Mouse (Mus musculus): ENCODE measurements around the gene Adamts2. TPM values are rescaled to one million over a fixed set of nuclear protein-coding genes. Genes with fewer than 3 reads are reported as not detected.
A peak's percentile ranks its signal among the peaks of the same experiment; 100 is the strongest.

Gene Adamts2
- total and polyA plus RNA-seq, 2 experiments from 2014 or later = 4.9 to 12.7 TPM

GRCm38 (mm10) chr11:50847047-50847446, 245.2 kb downstream of the Adamts2 start:
- Histone ChIP-seq H3K9ac (replicated peaks; ENCODE audit: low read length, poor library complexity, severe bottlenecking) (no peak overlapping the region), H3K36me3 (ENCODE audit: insufficient read depth, low read length) (no peaks in the 10 kb centered on the region), H3K27ac (ENCODE audit: low read depth, low read length) (no peak overlapping the region), H3K27me3 (ENCODE audit: insufficient read depth, low read length) (peaks cover 35% of the 10 kb centered on the region), H3K9me3 (ENCODE audit: low read length) (no peaks in the 10 kb centered on the region), H3K4me3 (ENCODE audit: low read depth, low read length) (no peak overlapping the region), H3K4me1 (ENCODE audit: insufficient read depth, low read length) (peaks cover 13% of the 10 kb centered on the region), H3K4me2 (ENCODE audit: low read depth, low read length, poor library complexity, severe bottlenecking) (no peak overlapping the region)
- ATAC-seq (ENCODE audit: low FRiP score) = no peak
- peak; percentile 70 for TF ChIP-seq CTCF (IDR thresholded peaks at IDR 0.05)
- DNase-seq (ENCODE audit: low spot score) = peak; percentile 34
- 80% methylated on average over 5 of the region's 5 CpGs for WGBS

GRCm38 (mm10) chr11:50848520-50849137, 246.7 kb downstream of the Adamts2 start:
- Histone ChIP-seq H3K9me3 (ENCODE audit: low read length) (no peaks in the 10 kb centered on the region), H3K4me2 (ENCODE audit: low read depth, low read length, poor library complexity, severe bottlenecking) (no peak overlapping the region), H3K27ac (ENCODE audit: low read depth, low read length) (no peak overlapping the region), H3K4me1 (ENCODE audit: insufficient read depth, low read length) (peaks cover 13% of the 10 kb centered on the region), H3K4me3 (ENCODE audit: low read depth, low read length) (no peak overlapping the region), H3K27me3 (ENCODE audit: insufficient read depth, low read length) (peaks cover 49% of the 10 kb centered on the region), H3K36me3 (ENCODE audit: insufficient read depth, low read length) (no peaks in the 10 kb centered on the region), H3K9ac (replicated peaks; ENCODE audit: low read length, poor library complexity, severe bottlenecking) (no peak overlapping the region)
- DNase-seq (ENCODE audit: low spot score) (no peak), ATAC-seq (ENCODE audit: low FRiP score) (no peak)
- TF ChIP-seq CTCF (IDR thresholded peaks at IDR 0.05) = no peak
- 31% methylated on average over 3 of the region's 3 CpGs for WGBS

- Histone ChIP-seq H3K27ac (ENCODE audit: low read depth, low read length) (no peak overlapping the region), H3K4me2 (ENCODE audit: low read depth, low read length, poor library complexity, severe bottlenecking) (no peak overlapping the region), H3K9ac (replicated peaks; ENCODE audit: low read length, poor library complexity, severe bottlenecking) (no peak overlapping the region), H3K4me1 (ENCODE audit: insufficient read depth, low read length) (peaks cover 13% of the 10 kb centered on the region), H3K36me3 (ENCODE audit: insufficient read depth, low read length) (no peaks in the 10 kb centered on the region), H3K27me3 (ENCODE audit: insufficient read depth, low read length) (peaks cover 49% of the 10 kb centered on the region), H3K9me3 (ENCODE audit: low read length) (no peaks in the 10 kb centered on the region), H3K4me3 (ENCODE audit: low read depth, low read length) (no peak overlapping the region)
- DNase-seq (ENCODE audit: low spot score) (no peak), ATAC-seq (ENCODE audit: low FRiP score) (no peak)
- TF ChIP-seq CTCF (IDR thresholded peaks at IDR 0.05) = no peak
- WGBS = 9% methylated on average over 10 of the region's 10 CpGs
Observed at GRCm38 (mm10) chr11:50849310-50849709, 247.4 kb downstream of the Adamts2 start.

GRCm38 (mm10) chr11:50850177-50850735, 248.4 kb downstream of the Adamts2 start, which contains the start of gene Grm6:
TSS of gene Grm6 (plus strand) at chr11:50850685.
- ATAC-seq (ENCODE audit: low FRiP score) (no peak), DNase-seq (ENCODE audit: low spot score) (no peak)
- 2% methylated on average over 11 of the region's 11 CpGs for WGBS
- no peak for TF ChIP-seq CTCF (IDR thresholded peaks at IDR 0.05)
- H3K4me1 ChIP-seq (ENCODE audit: insufficient read depth, low read length) = peaks cover 13% of the 10 kb centered on the region
- H3K27ac ChIP-seq (ENCODE audit: low read depth, low read length) = no peak within 1 kb of the TSS
- no peak within 1 kb of the TSS; the same call in 1 of the 2 replicates for H3K9ac ChIP-seq (replicated peaks; ENCODE audit: low read length, poor library complexity, severe bottlenecking)
- peak within 1 kb of the TSS; percentile 49 for H3K4me3 ChIP-seq (ENCODE audit: low read depth, low read length)
- H3K36me3 ChIP-seq (ENCODE audit: insufficient read depth, low read length) = no peaks in the 10 kb centered on the region
- H3K4me2 ChIP-seq (ENCODE audit: low read depth, low read length, poor library complexity, severe bottlenecking) = peak within 1 kb of the TSS; percentile 94
- no peaks in the 10 kb centered on the region for H3K9me3 ChIP-seq (ENCODE audit: low read length)
- peaks cover 49% of the 10 kb centered on the region for H3K27me3 ChIP-seq (ENCODE audit: insufficient read depth, low read length)

GRCm38 (mm10) chr11:50850989-50851601, 249.2 kb downstream of the Adamts2 start:
- H3K4me2 ChIP-seq (ENCODE audit: low read depth, low read length, poor library complexity, severe bottlenecking) = peak overlapping the region; percentile 94
- no peaks in the 10 kb centered on the region for H3K9me3 ChIP-seq (ENCODE audit: low read length)
- DNase-seq (ENCODE audit: low spot score) = no peak
- under 1% methylated on average over 59 of the region's 72 CpGs for WGBS
- no peak for TF ChIP-seq CTCF (IDR thresholded peaks at IDR 0.05)
- H3K9ac ChIP-seq (replicated peaks; ENCODE audit: low read length, poor library complexity, severe bottlenecking) = no peak overlapping the region; the same call in 1 of the 2 replicates
- no peak overlapping the region for H3K27ac ChIP-seq (ENCODE audit: low read depth, low read length)
- H3K4me1 ChIP-seq (ENCODE audit: insufficient read depth, low read length) = peaks cover 13% of the 10 kb centered on the region
- peak; percentile 23; the same call in 1 of the 2 replicates for ATAC-seq (ENCODE audit: low FRiP score)
- peak overlapping the region; percentile 49 for H3K4me3 ChIP-seq (ENCODE audit: low read depth, low read length)
- peaks cover 49% of the 10 kb centered on the region for H3K27me3 ChIP-seq (ENCODE audit: insufficient read depth, low read length)
- H3K36me3 ChIP-seq (ENCODE audit: insufficient read depth, low read length) = no peaks in the 10 kb centered on the region

Other genes starting within 250 kb of the Adamts2 start
- gene Cby3, start 247.6 kb upstream of the Adamts2 start, total RNA-seq (2014; rRNA removed) = 0.71 TPM in 1 of 2 replicates, not detected in the other
- gene Cby3, start 247.6 kb upstream of the Adamts2 start, polyA plus RNA-seq (2015; fragmentation: Nextera tagmentation; extraction: Ambion mirVana) = 0.92 and 1.8 TPM in 2 replicates
- 215 and 300 TPM in 2 replicates for gene Hnrnph1, start 225.1 kb upstream of the Adamts2 start, total RNA-seq (2014; rRNA removed)
- gene Hnrnph1, start 225.1 kb upstream of the Adamts2 start, polyA plus RNA-seq (2015; fragmentation: Nextera tagmentation; extraction: Ambion mirVana) = 262 and 273 TPM in 2 replicates
- gene Rufy1, start 171.0 kb upstream of the Adamts2 start, total RNA-seq (2014; rRNA removed) = 11.3 and 21.8 TPM in 2 replicates
- 19.9 and 20.6 TPM in 2 replicates for gene Rufy1, start 171.0 kb upstream of the Adamts2 start, polyA plus RNA-seq (2015; fragmentation: Nextera tagmentation; extraction: Ambion mirVana)
- gene Zfp354c, start 225.6 kb downstream of the Adamts2 start, total RNA-seq (2014; rRNA removed) = 41.9 and 44.6 TPM in 2 replicates
- gene Zfp354c, start 225.6 kb downstream of the Adamts2 start, polyA plus RNA-seq (2015; fragmentation: Nextera tagmentation; extraction: Ambion mirVana) = 34.1 and 38.3 TPM in 2 replicates
- gene Zfp879, start 239.5 kb downstream of the Adamts2 start, total RNA-seq (2014; rRNA removed) = 2.7 and 4.1 TPM in 2 replicates
- 1.2 and 1.4 TPM in 2 replicates for gene Zfp879, start 239.5 kb downstream of the Adamts2 start, polyA plus RNA-seq (2015; fragmentation: Nextera tagmentation; extraction: Ambion mirVana)
- gene Grm6, start 248.6 kb downstream of the Adamts2 start, total RNA-seq (2014; rRNA removed) = not detected in 2 replicates
- gene Grm6, start 248.6 kb downstream of the Adamts2 start, polyA plus RNA-seq (2015; fragmentation: Nextera tagmentation; extraction: Ambion mirVana) = not detected in 2 replicates